Mouse (Mus musculus): ENCODE data around the gene Selenot. TPM values are rescaled to one million over a fixed set of nuclear protein-coding genes. Genes with fewer than 3 reads are reported as not detected.

The Selenot gene
- polyA plus RNA-seq, 1 experiment from 2014 or later = 16.0 TPM

Other genes with a start within 250 kb of the Selenot start
- 11.1 and 12.7 TPM in 2 replicates for gene Tsc22d2, start 161.9 kb upstream of the Selenot start, polyA plus RNA-seq (2015; fragmentation: Nextera tagmentation; extraction: Ambion mirVana)
- 46.1 and 47.9 TPM in 2 replicates for gene Eif2a, start 50.8 kb upstream of the Selenot start, polyA plus RNA-seq (2015; fragmentation: Nextera tagmentation; extraction: Ambion mirVana)
- gene Serp1, start 50.7 kb upstream of the Selenot start, polyA plus RNA-seq (2015; fragmentation: Nextera tagmentation; extraction: Ambion mirVana) = 166 and 169 TPM in 2 replicates
- gene Erich6, start 60.6 kb downstream of the Selenot start, polyA plus RNA-seq (2015; fragmentation: Nextera tagmentation; extraction: Ambion mirVana) = 0.08 TPM in 1 of 2 replicates, not detected in the other
- gene Siah2, start 115.8 kb downstream of the Selenot start, polyA plus RNA-seq (2015; fragmentation: Nextera tagmentation; extraction: Ambion mirVana) = 6.3 and 7.3 TPM in 2 replicates
- gene Mindy4b-ps, start 245.7 kb downstream of the Selenot start, polyA plus RNA-seq (2015; fragmentation: Nextera tagmentation; extraction: Ambion mirVana) = not detected in 2 replicates